Mouse (Mus musculus) c-Kit-positive CD71-positive TER-119-positive erythroid progenitor cells, embryonic 14.5 days (primary cell): Measurements from ENCODE around the gene Popdc2.

Experiments
- DNase-seq: peaks from one replicate; pipeline ENCODE4 v3.0.0-alpha.2; 2013; ENCODE audit warnings: low spot score

The Popdc2 gene

GRCm38 (mm10) chr16:38400311-38400960 lies 38.4 kb downstream of the Popdc2 start:
- DNase-seq, result no peak

- DNase-seq, result no peak
Measured at GRCm38 (mm10) chr16:38401468-38401867, 39.5 kb downstream of the Popdc2 start.

DNA sequence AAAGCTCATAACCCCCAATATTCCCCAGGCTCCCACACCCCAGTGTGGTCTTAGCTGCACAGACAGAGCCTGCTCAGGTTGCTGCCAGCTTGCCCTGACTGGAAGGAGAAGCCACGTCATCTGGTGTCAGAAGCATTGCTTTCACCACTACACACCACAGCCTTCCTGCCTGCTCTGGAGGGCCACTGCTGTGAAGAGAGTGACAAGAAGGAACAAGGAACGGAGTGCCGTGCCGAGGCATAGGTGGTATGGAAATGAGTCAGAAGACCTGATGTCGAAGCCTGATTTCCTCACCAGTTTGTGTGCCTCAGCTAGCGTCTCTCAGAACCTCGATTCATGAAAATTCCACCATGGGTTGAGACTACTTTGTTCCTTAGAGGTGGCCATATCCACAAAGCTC lies 41.6 kb downstream of the Popdc2 start:
- DNase-seq, result no peak

GRCm38 (mm10) chr16:38406293-38406692 lies 44.3 kb downstream of the Popdc2 start:
- DNase-seq, result no peak

DNA sequence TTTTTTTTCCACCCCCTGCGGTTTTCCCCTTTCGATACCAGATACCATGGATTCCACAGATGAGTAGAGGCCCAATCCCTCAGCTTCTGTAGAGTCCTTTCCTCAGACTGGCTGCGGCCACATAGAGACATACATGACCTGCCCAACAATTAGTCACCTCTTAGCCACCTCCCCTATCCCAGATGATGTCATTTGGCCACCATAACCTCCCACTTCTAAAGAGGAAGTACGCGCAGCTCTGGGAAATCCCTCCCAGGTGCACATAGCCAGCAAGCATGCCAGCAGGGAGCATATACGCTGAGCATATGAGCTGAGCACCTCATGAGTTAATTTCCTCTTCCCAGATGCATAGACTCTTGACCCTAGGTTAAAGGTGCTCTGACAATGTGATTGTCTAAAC lies 44.7 kb downstream of the Popdc2 start:
- no peak for DNase-seq

DNA sequence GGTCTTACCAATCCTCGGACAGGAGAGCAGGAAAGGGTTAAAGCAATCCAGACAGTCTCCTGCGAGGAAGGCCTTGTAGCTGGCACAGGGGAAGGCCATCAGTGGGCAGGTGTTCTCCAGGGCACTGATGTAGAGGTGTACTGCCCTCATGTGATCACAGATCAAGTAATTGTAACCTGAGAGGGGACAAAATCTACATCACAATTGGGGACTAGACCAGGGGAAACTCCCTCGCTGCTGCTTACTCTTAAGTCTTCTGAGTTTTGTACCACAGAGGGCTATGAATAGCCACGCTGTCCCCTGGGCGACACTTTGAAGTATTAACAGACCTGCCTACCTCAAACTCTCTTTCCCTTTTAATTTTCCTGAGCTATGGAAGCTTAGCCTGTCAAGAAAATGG lies 45.6 kb downstream of the Popdc2 start:
- no peak for DNase-seq

DNA sequence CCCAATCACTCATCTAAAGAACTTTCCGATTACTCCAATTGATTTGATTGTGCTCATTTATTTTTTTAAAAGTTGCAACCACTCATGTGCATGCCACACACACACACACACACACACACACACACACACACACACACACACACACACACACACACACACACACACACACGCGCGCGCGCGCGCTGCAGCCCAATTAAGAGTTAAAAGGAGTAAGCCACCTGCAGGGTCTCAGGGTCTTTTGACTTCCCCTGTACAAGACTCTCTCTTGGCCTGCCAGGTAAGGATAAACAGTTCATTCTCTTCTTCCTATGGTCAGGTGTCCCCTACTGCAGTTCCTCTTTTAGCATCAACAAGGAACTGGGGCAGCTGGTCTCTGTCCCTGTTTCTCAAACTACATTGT lies 46.4 kb downstream of the Popdc2 start:
- DNase-seq, result no peak

GRCm38 (mm10) chr16:38414953-38415352 lies 52.9 kb downstream of the Popdc2 start:
- DNase-seq, result no peak

DNA sequence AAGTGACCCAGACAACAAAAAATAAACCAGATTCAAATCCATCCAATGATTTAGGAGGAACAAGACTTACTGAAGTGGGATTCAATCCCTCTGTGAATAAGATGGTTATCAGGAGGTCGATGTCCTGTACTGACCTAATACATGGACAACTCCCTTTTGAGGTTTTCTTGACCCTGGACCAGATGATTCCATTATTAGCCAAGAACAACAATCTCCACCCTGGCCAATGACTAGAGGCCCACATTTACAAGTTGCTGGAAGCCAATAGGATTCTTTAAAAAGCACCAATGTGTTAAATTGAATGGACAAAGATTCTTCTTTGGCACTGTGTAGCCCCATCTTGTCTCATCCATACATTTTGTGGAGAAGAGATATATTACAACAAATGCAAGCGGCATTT lies 63.4 kb downstream of the Popdc2 start:
- DNase-seq, result no peak

DNA sequence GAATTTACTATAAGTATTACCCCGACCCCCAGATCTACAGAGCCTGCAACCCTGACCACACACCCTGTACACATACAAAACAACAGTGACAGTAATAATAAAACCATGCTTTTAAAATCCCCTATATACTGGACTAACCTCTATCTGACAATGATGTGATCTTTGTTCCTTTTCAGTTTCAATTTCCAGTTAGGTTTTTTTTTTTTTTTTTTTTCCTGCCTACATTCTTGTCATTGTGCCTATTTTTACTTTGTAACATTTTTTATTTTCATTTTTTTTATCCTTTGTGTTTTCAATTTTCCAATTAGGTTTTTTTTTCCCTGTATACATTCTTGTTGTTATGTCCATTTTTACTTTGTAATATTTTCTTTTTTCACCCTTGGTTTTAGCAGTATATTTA lies 63.8 kb downstream of the Popdc2 start:
- DNase-seq, result no peak
